Mouse (Mus musculus): ENCODE results near the gene Mmp20. TPM values are rescaled to one million over a fixed set of nuclear protein-coding genes. Genes with fewer than 3 reads are reported as not detected.

Gene Mmp20
- polyA plus RNA-seq, 1 experiment, result not detected

DNA sequence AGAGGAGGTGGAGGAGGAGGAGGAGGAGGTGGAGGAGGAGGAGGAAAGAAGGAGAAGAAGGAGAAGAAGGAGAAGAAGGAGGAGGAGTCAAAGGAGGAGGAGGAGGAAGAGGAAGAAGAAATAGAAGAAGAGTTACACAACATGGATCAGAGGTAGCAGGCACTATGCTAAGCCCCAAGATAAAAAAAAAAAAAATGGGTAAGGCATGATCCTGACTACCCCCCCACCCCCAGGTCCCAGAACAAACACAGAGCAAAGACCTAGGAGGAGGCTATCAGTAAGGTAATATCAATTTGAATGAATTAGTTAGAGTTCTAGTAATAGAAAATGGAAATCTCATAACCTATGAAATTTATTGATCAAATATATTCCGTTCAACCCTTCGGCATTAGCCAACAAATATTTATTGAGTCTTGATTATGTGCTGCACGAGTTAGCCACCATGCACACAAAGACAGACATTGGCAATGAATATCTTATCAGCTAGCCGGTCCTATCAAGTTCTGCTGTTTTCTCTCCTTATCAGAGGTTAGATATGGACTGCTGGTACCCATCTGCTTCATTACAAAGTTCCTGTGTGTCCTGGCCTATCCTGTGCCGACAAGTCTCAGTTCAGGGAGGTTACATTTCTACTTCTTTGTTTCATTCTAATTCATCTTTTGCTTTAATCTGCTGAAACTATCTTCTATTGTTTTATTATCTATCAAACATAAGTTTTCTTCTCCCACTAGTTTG is 24.5 kb downstream of the Mmp20 start:
- TF ChIP-seq CTCF (IDR thresholded peaks at IDR 0.05; ENCODE audit: borderline replicate concordance, extremely low read depth, insufficient read depth, insufficient read length) (no peak), POLR2A (IDR thresholded peaks at IDR 0.05; ENCODE audit: borderline replicate concordance, extremely low read depth, insufficient read depth, insufficient read length, poor library complexity, severe bottlenecking) (no peak)
- DNase-seq (ENCODE audit: low read depth), result no peak

DNA sequence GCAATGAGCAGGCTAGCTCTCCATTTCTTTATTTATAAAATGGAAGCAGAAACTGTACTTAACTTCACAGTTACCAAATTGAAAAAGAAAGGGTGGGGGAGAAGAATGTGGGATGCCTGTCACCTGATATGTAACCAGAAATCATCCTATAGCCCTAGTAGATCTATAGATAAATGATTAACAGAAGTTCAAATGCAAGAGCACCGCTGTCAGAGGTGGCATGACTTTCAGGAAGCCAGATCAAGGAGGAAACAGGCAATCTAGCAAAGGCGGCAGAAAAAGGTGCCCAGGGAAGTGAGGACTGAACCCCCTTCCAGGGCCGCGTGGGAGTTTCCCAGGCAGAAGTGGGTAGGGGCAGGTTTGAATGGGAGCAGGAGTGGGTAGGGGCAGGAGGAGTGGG is 29.9 kb downstream of the Mmp20 start:
- no peak for TF ChIP-seq POLR2A (IDR thresholded peaks at IDR 0.05; ENCODE audit: borderline replicate concordance, extremely low read depth, insufficient read depth, insufficient read length, poor library complexity, severe bottlenecking)
- TF ChIP-seq CTCF (IDR thresholded peaks at IDR 0.05; ENCODE audit: borderline replicate concordance, extremely low read depth, insufficient read depth, insufficient read length), result no peak
- no peak for DNase-seq (ENCODE audit: low read depth)

DNA sequence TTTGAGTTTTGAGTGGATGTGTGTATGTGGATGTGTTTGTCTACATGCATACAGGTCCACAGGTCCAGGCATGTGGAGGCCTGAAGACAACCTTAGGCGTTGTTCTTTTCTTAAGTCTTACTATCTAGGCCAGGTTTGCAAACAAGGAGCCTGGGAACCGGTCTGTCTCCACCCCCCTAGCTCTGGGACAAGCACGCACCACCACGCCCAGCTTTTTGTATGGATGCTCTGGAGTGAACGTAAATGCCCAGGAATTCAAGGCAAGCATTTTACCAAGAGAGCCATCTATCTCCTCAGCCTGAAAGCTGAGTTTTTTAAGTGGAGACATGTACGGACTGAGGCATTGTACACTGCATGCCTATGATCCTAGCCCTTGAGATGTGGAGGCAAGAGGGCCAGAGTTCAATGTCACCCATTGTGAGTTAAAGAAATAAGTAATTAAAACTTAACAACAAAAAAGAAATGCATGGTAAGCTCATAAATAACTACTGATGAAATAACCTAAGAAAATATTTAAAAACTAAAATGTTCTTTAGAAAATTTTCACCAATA is 31.5 kb downstream of the Mmp20 start:
- no peak for DNase-seq (ENCODE audit: low read depth)
- TF ChIP-seq POLR2A (IDR thresholded peaks at IDR 0.05; ENCODE audit: borderline replicate concordance, extremely low read depth, insufficient read depth, insufficient read length, poor library complexity, severe bottlenecking) (no peak), CTCF (IDR thresholded peaks at IDR 0.05; ENCODE audit: borderline replicate concordance, extremely low read depth, insufficient read depth, insufficient read length) (no peak)

DNA sequence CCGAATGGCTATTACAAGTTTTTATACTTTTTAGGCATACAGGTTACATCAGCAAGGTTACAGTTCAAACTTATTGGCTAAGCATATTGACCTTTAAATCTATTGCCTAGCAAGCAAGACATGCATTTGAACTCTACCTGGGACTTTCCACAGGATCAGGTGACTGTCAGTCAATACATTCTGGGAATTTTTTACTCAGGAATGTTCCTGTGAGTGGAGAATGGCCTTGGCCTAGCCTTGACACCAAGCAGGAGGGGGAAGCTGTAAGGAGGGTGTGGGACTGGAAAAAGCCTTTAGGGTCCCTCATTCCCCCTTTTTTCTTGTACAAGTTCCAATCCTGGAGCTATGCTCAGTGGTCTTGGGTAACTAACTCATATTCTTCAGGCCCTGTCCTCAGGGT is 33.3 kb downstream of the Mmp20 start:
- TF ChIP-seq POLR2A (IDR thresholded peaks at IDR 0.05; ENCODE audit: borderline replicate concordance, extremely low read depth, insufficient read depth, insufficient read length, poor library complexity, severe bottlenecking), result no peak
- no peak for TF ChIP-seq CTCF (IDR thresholded peaks at IDR 0.05; ENCODE audit: borderline replicate concordance, extremely low read depth, insufficient read depth, insufficient read length)
- DNase-seq (ENCODE audit: low read depth), result no peak

DNA sequence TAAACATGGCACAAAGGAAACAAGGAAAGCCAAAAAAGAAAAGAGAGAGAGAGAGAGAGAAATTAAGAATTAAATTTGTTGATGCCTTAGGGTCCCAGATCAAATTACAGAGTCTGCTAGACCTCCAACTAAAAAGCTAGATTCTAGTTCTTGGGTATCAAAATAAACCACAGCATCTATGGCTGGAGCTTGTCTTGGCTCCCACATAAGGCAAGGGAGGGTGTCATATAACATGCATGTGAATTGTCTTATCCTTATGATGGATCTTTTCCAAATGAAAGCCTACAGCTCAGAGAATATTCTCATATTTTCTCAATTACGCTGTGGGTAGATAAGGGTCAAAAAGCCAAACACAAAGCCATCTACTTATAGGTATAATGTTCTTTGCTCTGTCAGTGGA is 41.6 kb downstream of the Mmp20 start:
- TF ChIP-seq CTCF (IDR thresholded peaks at IDR 0.05; ENCODE audit: borderline replicate concordance, extremely low read depth, insufficient read depth, insufficient read length) (no peak), POLR2A (IDR thresholded peaks at IDR 0.05; ENCODE audit: borderline replicate concordance, extremely low read depth, insufficient read depth, insufficient read length, poor library complexity, severe bottlenecking) (no peak)

DNA sequence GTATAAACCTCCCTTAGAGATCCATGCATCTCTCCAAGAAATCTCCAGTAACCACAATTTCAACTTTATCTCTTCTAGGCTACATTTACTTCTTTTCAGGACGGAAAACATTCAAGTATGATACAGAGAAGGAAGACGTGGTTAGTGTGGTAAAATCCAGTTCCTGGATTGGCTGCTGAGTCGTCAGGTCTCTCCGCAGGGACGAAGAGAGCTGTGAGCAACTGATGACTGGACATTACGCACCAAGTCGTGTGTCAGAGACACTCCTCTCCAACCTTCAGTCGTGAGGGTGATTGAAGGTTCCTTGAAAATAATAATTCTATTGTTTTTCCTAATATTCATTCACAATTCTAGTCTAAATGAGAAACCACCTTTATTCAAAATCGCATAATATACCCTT is 45.0 kb downstream of the Mmp20 start:
- no peak for DNase-seq (ENCODE audit: low read depth)
- TF ChIP-seq POLR2A (IDR thresholded peaks at IDR 0.05; ENCODE audit: borderline replicate concordance, extremely low read depth, insufficient read depth, insufficient read length, poor library complexity, severe bottlenecking), result no peak
- TF ChIP-seq CTCF (IDR thresholded peaks at IDR 0.05; ENCODE audit: borderline replicate concordance, extremely low read depth, insufficient read depth, insufficient read length), result no peak

More for the DNA sequence above, 41.6 kb downstream of the Mmp20 start:
- DNase-seq (ENCODE audit: low read depth), result no peak

DNA sequence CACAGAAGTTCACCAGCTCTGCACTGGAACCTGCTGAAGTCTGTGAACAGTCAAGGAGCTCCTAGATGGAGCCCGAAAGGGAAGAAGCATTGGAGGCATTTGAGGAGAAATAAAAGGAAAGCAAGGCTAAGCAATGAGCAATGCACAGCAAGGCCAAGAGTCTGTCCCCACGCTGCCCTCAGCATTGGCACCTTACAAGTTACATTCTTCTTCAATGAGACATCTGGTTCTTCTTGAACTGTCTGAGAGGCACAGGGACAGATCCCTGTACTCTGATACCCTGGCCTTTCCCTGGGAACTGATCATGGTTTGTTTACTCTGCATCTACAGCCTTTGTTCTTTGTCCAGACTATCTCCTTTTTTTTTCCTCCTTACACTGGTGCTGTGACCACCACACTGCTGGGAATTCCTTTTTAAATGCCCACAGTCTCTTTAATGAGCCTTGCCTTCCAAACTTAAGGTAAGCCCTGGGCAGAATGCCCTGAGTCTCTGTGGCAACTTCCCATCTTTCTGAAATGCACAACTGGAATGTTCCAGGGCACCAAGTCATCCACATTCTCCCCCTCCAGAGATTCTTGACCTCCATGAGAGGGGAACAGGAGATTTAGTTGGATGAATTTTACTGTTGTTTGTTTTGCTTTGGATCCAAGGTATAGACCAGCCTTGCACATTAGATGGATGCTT is 50.3 kb downstream of the Mmp20 start:
- TF ChIP-seq CTCF (IDR thresholded peaks at IDR 0.05; ENCODE audit: borderline replicate concordance, extremely low read depth, insufficient read depth, insufficient read length) (no peak), POLR2A (IDR thresholded peaks at IDR 0.05; ENCODE audit: borderline replicate concordance, extremely low read depth, insufficient read depth, insufficient read length, poor library complexity, severe bottlenecking) (no peak)
- no peak for DNase-seq (ENCODE audit: low read depth)

DNA sequence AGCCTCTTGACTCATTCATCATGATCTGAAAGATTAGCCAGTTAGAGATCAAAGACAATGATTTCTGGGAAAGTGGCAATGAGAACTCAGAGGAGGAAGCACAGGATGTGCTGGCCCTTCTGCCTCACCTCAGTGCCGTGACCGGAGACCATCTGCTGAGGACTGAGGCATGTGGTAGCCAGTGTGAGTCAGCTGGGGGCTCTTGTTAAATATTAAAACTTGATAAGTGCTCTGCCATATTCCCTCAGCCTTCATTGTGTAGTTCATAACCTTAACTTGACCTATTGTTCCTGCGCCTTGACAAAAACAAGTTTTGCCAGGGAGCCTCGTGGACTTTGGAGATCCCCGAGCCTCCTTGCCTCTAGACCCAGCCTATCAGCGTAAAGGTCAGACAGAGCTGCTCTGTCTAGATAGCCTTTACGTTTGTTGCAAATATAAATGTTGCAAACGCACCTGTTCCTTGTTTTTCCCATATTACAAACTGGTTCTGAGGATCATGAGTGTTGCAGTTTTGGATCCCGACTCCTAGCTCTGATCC is 54.1 kb downstream of the Mmp20 start:
- TF ChIP-seq POLR2A (IDR thresholded peaks at IDR 0.05; ENCODE audit: borderline replicate concordance, extremely low read depth, insufficient read depth, insufficient read length, poor library complexity, severe bottlenecking) (no peak), CTCF (IDR thresholded peaks at IDR 0.05; ENCODE audit: borderline replicate concordance, extremely low read depth, insufficient read depth, insufficient read length) (no peak)
- no peak for DNase-seq (ENCODE audit: low read depth)

DNA sequence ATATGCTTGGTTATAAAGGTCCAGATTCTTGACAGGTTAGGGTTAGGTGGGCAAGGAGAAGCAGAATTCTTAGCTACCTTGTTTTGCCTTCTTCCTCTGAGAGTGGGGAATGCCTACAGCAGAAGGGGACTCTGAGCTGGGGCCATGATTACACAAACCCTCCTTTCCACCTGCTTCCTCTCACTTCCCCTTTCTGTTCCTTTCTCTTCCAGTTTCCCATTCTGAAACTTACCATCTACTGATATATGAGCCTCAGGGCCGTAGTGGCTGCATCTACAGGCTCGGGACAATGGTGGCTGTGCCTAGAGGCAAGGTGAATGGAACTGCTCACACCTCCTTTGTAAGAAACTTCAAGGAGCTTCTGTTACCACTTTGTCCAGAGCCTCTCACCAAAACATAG is 58.0 kb downstream of the Mmp20 start:
- no peak for TF ChIP-seq CTCF (IDR thresholded peaks at IDR 0.05; ENCODE audit: borderline replicate concordance, extremely low read depth, insufficient read depth, insufficient read length)
- no peak for TF ChIP-seq POLR2A (IDR thresholded peaks at IDR 0.05; ENCODE audit: borderline replicate concordance, extremely low read depth, insufficient read depth, insufficient read length, poor library complexity, severe bottlenecking)
- DNase-seq (ENCODE audit: low read depth), result no peak

DNA sequence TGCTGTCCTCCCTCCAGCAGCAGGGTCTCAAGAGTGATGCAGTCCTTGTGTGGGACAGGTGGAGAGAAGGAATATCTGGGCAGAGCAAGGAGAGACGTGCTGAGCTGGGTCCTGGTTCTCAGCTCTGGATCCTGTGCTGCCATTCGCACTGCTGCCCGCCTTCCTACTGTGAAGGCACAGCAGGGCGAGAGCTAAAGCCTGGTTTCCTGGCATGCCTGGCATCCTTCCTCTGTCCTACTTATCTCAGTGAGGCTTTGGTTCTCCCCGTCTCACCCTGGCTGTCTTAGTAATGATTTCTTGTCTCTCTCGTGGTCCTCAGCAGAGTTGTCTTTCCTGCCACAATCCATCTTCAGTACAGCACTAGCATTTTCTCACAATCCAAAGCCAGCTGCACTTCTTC is 61.8 kb downstream of the Mmp20 start:
- DNase-seq (ENCODE audit: low read depth), result no peak
- TF ChIP-seq CTCF (IDR thresholded peaks at IDR 0.05; ENCODE audit: borderline replicate concordance, extremely low read depth, insufficient read depth, insufficient read length) (no peak), POLR2A (IDR thresholded peaks at IDR 0.05; ENCODE audit: borderline replicate concordance, extremely low read depth, insufficient read depth, insufficient read length, poor library complexity, severe bottlenecking) (no peak)

DNA sequence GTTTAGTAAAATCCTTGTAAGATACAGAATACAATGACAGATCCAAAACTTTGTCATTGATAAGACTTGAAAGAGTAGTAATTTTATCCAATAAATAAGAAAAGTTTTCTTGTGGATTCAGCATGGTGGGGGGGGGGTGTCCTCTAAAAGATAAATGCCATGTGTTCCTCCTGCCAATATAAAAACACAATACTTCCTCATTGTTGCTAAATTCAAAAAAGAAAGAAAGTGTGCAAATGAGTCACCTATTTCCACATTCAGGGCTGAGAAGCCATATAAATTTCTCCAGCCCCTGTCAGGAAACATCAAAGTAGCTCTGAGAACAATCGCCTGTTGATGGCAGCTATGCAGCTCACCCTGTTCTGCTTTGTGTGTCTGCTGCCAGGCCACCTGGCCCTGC is 63.8 kb downstream of the Mmp20 start, which contains the start of gene Mmp7:
TSS of gene Mmp7 (plus strand) at position 301 of the 400 bp plus-strand sequence.
- DNase-seq (ENCODE audit: low read depth), result no peak
- TF ChIP-seq POLR2A (IDR thresholded peaks at IDR 0.05; ENCODE audit: borderline replicate concordance, extremely low read depth, insufficient read depth, insufficient read length, poor library complexity, severe bottlenecking) (no peak), CTCF (IDR thresholded peaks at IDR 0.05; ENCODE audit: borderline replicate concordance, extremely low read depth, insufficient read depth, insufficient read length) (no peak)
